In the genomic region with DNA sequence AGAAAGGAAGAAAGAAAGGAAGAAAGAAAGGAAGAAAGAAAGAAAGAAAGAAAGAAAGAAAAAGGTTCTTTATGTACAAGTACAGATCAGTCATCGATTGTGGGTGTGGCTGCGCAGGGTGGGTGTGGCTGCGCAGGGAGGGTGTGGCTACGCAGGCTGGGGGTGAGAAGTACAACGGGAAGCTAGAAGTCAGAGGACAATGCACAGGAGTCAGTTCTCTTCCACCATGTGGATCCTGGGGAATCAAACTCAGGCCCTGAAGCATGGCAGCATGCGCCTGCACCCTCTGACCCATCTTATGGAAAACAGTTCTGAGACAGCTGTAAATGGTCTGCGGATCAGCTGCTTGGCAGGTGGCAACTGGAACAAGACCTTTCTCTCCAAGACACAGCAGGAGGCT, we compare ENCODE assay signal across 18 mouse cellular contexts. TPM values are rescaled to one million over a fixed set of nuclear protein-coding genes. Genes with fewer than 3 reads are reported as not detected.
DNase-seq lines count a peak whose midpoint lies in the region; ATAC-seq and TF ChIP-seq lines count a peak whose summit lies in the region.
"Had no signal": no experiment of that assay in that cellular context is flagged by ENCODE, and none has a peak within 500 bp of the region (broad histone marks: within the 10 kb centered on the region; RNA-seq: fewer than 3 reads in every experiment).

No protein-coding gene starts in this region.

- no peaks in the 10 kb centered on the region for H3K9me3 ChIP-seq in hindbrain, embryonic 13.5 days
- H3K9me3 ChIP-seq in hindbrain, embryonic 16.5 days (ENCODE audit: control insufficient read depth, low read length): no peaks in the 10 kb centered on the region
- peaks cover 6% of the 10 kb centered on the region for H3K9me3 ChIP-seq in G1E (replicated peaks)
- H3K9me3 ChIP-seq in liver, embryonic 11.5 days (ENCODE audit: control insufficient read depth, low read length): no peaks in the 10 kb centered on the region
- H3K9me3 ChIP-seq: embryonic facial prominence, embryonic 12.5 days; limb, embryonic 12.5 days had no signal

- ATAC-seq in hindbrain, embryonic 13.5 days (ENCODE audit: low FRiP score): no peak
- ATAC-seq in hindbrain, embryonic 16.5 days: no peak
- peak; percentile 76 for ATAC-seq in G1E (ENCODE audit: extremely low read depth, insufficient number of reproducible peaks, low FRiP score, poor library complexity, severe bottlenecking)
- peak; percentile 67 for ATAC-seq in liver, embryonic 11.5 days (replicated peaks; ENCODE audit: low FRiP score)
- ATAC-seq in megakaryocyte progenitor cell, adult 5-6 weeks (replicated peaks; ENCODE audit: poor library complexity): peak; percentile 65
- ATAC-seq: intestine, postnatal 0 days had no signal

- H3K4me2 ChIP-seq in hindbrain, embryonic 13.5 days: no peak overlapping the region
- H3K4me2 ChIP-seq in hindbrain, embryonic 16.5 days (ENCODE audit: low read length): no peak overlapping the region
- H3K4me2 ChIP-seq in liver, embryonic 11.5 days: no peak overlapping the region; the same call in 1 of the 2 replicates
- H3K4me2 ChIP-seq: embryonic facial prominence, embryonic 12.5 days; limb, embryonic 12.5 days had no signal

- 0 out of 2 replicates have a peak overlapping the region, but pooled peaks have one; percentile 24 for H3K9ac ChIP-seq in hindbrain, embryonic 13.5 days
- H3K9ac ChIP-seq in hindbrain, embryonic 16.5 days (ENCODE audit: low read depth, low read length): no peak overlapping the region
- H3K9ac ChIP-seq in liver, embryonic 11.5 days (ENCODE audit: low read depth, low read length): no peak overlapping the region
- H3K9ac ChIP-seq: embryonic facial prominence, embryonic 12.5 days; limb, embryonic 12.5 days had no signal

- peaks cover 14% of the 10 kb centered on the region; the same call in 1 of the 2 replicates for H3K4me1 ChIP-seq in hindbrain, embryonic 13.5 days (replicated peaks)
- H3K4me1 ChIP-seq in hindbrain, embryonic 16.5 days (ENCODE audit: control insufficient read depth, insufficient read depth, low read depth, low read length): peaks cover 10% of the 10 kb centered on the region
- H3K4me1 ChIP-seq in G1E (ENCODE audit: insufficient read depth, low read depth, low read length): peaks cover 68% of the 10 kb centered on the region
- H3K4me1 ChIP-seq in liver, embryonic 11.5 days (replicated peaks; ENCODE audit: control insufficient read depth, insufficient read depth, low read length): peaks cover 6% of the 10 kb centered on the region

- no peak for TF ChIP-seq CTCF in G1E (IDR thresholded peaks at IDR 0.05; ENCODE audit: low read depth, low read length)

- H3K36me3 ChIP-seq in hindbrain, embryonic 13.5 days: no peaks in the 10 kb centered on the region
- H3K36me3 ChIP-seq in hindbrain, embryonic 16.5 days (ENCODE audit: control insufficient read depth, insufficient read depth, low read length): no peaks in the 10 kb centered on the region
- H3K36me3 ChIP-seq in G1E (replicated peaks): no peaks in the 10 kb centered on the region
- H3K36me3 ChIP-seq in liver, embryonic 11.5 days (ENCODE audit: control insufficient read depth, insufficient read depth, low read length): no peaks in the 10 kb centered on the region
- H3K36me3 ChIP-seq: embryonic facial prominence, embryonic 12.5 days; limb, embryonic 12.5 days had no signal

- no peak overlapping the region for H3K27ac ChIP-seq in hindbrain, embryonic 13.5 days
- H3K27ac ChIP-seq in hindbrain, embryonic 16.5 days (ENCODE audit: low read depth, low read length): no peak overlapping the region
- no peak overlapping the region for H3K27ac ChIP-seq in liver, embryonic 11.5 days (ENCODE audit: low read depth, low read length)
- H3K27ac ChIP-seq: embryonic facial prominence, embryonic 12.5 days; kidney, postnatal 0 days; limb, embryonic 12.5 days had no signal

- H3K27me3 ChIP-seq in hindbrain, embryonic 13.5 days: 0 out of 2 replicates have a peak, but pooled peaks cover 4% of the 10 kb centered on the region
- H3K27me3 ChIP-seq in hindbrain, embryonic 16.5 days (replicated peaks; ENCODE audit: control insufficient read depth, insufficient read depth, low read length): no peaks in the 10 kb centered on the region
- H3K27me3 ChIP-seq in G1E (ENCODE audit: insufficient read depth, low read length): peaks cover 37% of the 10 kb centered on the region
- peaks cover 3% of the 10 kb centered on the region; the same call in 1 of the 2 replicates for H3K27me3 ChIP-seq in liver, embryonic 11.5 days (replicated peaks; ENCODE audit: control insufficient read depth, insufficient read depth, low read length)

- DNase-seq in G1E (ENCODE audit: low spot score): peak; percentile 58
- no peak for DNase-seq in liver, embryonic 11.5 days (ENCODE audit: low spot score)
- DNase-seq in cerebellum, adult 9-10 months: no peak
- no peak for DNase-seq in ovary, postnatal 36 days (ENCODE audit: low spot score)
- DNase-seq in thymus, postnatal 4 days: no peak
- DNase-seq: cerebellum, adult 11 months; heart, adult 11 months; layer of hippocampus, adult 9-11 months; spleen, adult 18-20 months; thymus, postnatal 14 days had no signal

- H3K4me3 ChIP-seq in hindbrain, embryonic 13.5 days: no peak overlapping the region
- H3K4me3 ChIP-seq in hindbrain, embryonic 16.5 days (ENCODE audit: low read length): no peak overlapping the region
- peak overlapping the region; percentile 37; the same call in 1 of the 2 replicates for H3K4me3 ChIP-seq in G1E (ENCODE audit: low read depth, low read length)
- no peak overlapping the region for H3K4me3 ChIP-seq in liver, embryonic 11.5 days (ENCODE audit: low read depth, low read length)
- H3K4me3 ChIP-seq: embryonic facial prominence, embryonic 12.5 days; limb, embryonic 12.5 days; megakaryocyte, embryonic 14.5 days had no signal

- WGBS in hindbrain, embryonic 13.5 days: 60% methylated on average over 7 of the region's 7 CpGs
- 66% methylated on average over 7 of the region's 7 CpGs for WGBS in hindbrain, embryonic 16.5 days
- 47% methylated on average over 7 of the region's 7 CpGs for WGBS in liver, embryonic 11.5 days

RNA-seq across cellular contexts. Expression of a gene that starts 9.8 kb away (rescaled TPM):
- polyA plus RNA-seq in hindbrain, embryonic 13.5 days (2015; fragmentation: Nextera tagmentation; extraction: Ambion mirVana): 85.2 and 85.7 TPM in 2 replicates
- polyA plus RNA-seq in hindbrain, embryonic 16.5 days (2015; fragmentation: Nextera tagmentation; extraction: Ambion mirVana): 85.3 and 86.0 TPM in 2 replicates
- total RNA-seq in G1E (2014; fragmentation: Nextera tagmentation) (82.5 and 87.3 TPM in 2 replicates), G1E (2017) (9.4 and 18.2 TPM in 2 replicates)
- polyA plus RNA-seq in G1E (2012): 10.9 and 11.6 TPM in 2 replicates
- polyA plus RNA-seq in liver, embryonic 11.5 days (2014; fragmentation: Nextera tagmentation; extraction: Ambion mirVana): 28.9 and 34.8 TPM in 2 replicates
- 22.8 and 28.9 TPM in 2 replicates for total RNA-seq in megakaryocyte progenitor cell, adult 5-6 weeks (2015)
- total RNA-seq in megakaryocyte progenitor cell, adult 5-6 weeks (2017): 6.5 and 6.6 TPM in 2 replicates

Comparison
In these comparisons a context has a peak if more than half of its experiments do, and no peak if none do; other contexts are left out.
1. ATAC-seq: peak in G1E (single experiment), liver, embryonic 11.5 days (single experiment) and megakaryocyte progenitor cell, adult 5-6 weeks (single experiment); none in hindbrain, embryonic 13.5 days (single experiment) and hindbrain, embryonic 16.5 days (single experiment).